Mouse (Mus musculus) liver, postnatal 0 days (tissue): ENCODE data around the gene Lpcat3. TPM values are rescaled to one million over a fixed set of nuclear protein-coding genes. Genes with fewer than 3 reads are reported as not detected.

ENCODE experiments used
- ATAC-seq: fragments of 200-750 bp; cut with Nextera tagmentation; 2 replicates; pipeline ENCODE4 v1.8.0; 2017; ENCODE audit warnings: mild to moderate bottlenecking, moderate library complexity
- DNase-seq: peaks from one replicate; pipeline ENCODE4 v3.0.0-alpha.2; 2016
- H3K27ac ChIP-seq: fragments of 300-500 bp; sonication (generic); 2 replicates; pipeline ENCODE4 v1.5.1; 2014; ENCODE audit warnings: antibody characterized with exemption, moderate library complexity, mild to moderate bottlenecking, low read depth
- H3K27me3 ChIP-seq: fragments of 300-500 bp; sonication (generic); 2 replicates; pipeline ENCODE4 v1.6.1; 2014; ENCODE audit warnings: low read length, control low read depth, mixed read lengths; ENCODE audit not compliant: insufficient read depth
- H3K36me3 ChIP-seq: fragments of 300-500 bp; sonication (generic); replicated peaks from 2 replicates; pipeline ENCODE4 v1.6.1; 2014; ENCODE audit warnings: mild to moderate bottlenecking, control low read depth, low read length, moderate library complexity, mixed read lengths; ENCODE audit not compliant: insufficient read depth
- H3K4me1 ChIP-seq: fragments of 300-500 bp; sonication (generic); 2 replicates; pipeline ENCODE4 v1.6.1; 2014; ENCODE audit warnings: antibody characterized with exemption, mild to moderate bottlenecking, control low read depth; ENCODE audit not compliant: insufficient read depth
- H3K4me2 ChIP-seq: fragments of 300-500 bp; sonication (generic); 2 replicates; pipeline ENCODE4 v1.6.1; 2014; ENCODE audit warnings: low read depth, mild to moderate bottlenecking, low read length, moderate library complexity, mixed read lengths
- H3K4me3 ChIP-seq: fragments of 300-500 bp; sonication (generic); 2 replicates; pipeline ENCODE4 v1.5.1; 2014; ENCODE audit warnings: low read depth, low read length
- H3K9ac ChIP-seq: fragments of 300-500 bp; sonication (generic); replicated peaks from 2 replicates; pipeline ENCODE4 v1.6.1; 2014; ENCODE audit warnings: mild to moderate bottlenecking, moderate library complexity
- H3K9me3 ChIP-seq: fragments of 300-500 bp; sonication (generic); 2 replicates; pipeline ENCODE4 v1.6.1; 2016; ENCODE audit warnings: mild to moderate bottlenecking, control low read depth, low read length, mixed read lengths
- CTCF ChIP-seq: sonication (generic); IDR thresholded peaks from 2 replicates; pipeline ENCODE4 v1.5.1; 2016; ENCODE audit warnings: antibody characterized with exemption, low read depth
- EP300 ChIP-seq: IDR thresholded peaks from 2 replicates; pipeline ENCODE4 v1.6.1; 2016; ENCODE audit warnings: antibody characterized with exemption, low read depth, mild to moderate bottlenecking
- WGBS: fragments of 180-500 bp; shearing (Covaris S2); extraction: QIAGEN DNeasy Blood & Tissue Kit; methylation state at CpG from one replicate; pipeline ENCODE4 v1.1.7; 2014; ENCODE audit not compliant: insufficient replicate concordance; 5-methylcytosine and 5-hydroxymethylcytosine counted together
- microRNA counts: library from miRNA; unstranded; fragments of <30 nt; microRNA quantifications from one replicate; lab custom pipeline; 2015
- microRNA-seq: library from miRNA; unstranded; fragments of <30 nt; microRNA quantifications from one replicate; pipeline ENCODE4, GENCODE M21; 2016
- polyA plus RNA-seq: library from polyadenylated mRNA; unstranded; fragments of >200 nt; fragmentation: Nextera tagmentation; extraction: Ambion mirVana; gene quantifications from 2 replicates; pipeline ENCODE4 v1.2.1, GENCODE M21; 2015

Lpcat3 gene
- polyA plus RNA-seq, 1 experiment from 2014 or later, result 68.7 TPM

DNA sequence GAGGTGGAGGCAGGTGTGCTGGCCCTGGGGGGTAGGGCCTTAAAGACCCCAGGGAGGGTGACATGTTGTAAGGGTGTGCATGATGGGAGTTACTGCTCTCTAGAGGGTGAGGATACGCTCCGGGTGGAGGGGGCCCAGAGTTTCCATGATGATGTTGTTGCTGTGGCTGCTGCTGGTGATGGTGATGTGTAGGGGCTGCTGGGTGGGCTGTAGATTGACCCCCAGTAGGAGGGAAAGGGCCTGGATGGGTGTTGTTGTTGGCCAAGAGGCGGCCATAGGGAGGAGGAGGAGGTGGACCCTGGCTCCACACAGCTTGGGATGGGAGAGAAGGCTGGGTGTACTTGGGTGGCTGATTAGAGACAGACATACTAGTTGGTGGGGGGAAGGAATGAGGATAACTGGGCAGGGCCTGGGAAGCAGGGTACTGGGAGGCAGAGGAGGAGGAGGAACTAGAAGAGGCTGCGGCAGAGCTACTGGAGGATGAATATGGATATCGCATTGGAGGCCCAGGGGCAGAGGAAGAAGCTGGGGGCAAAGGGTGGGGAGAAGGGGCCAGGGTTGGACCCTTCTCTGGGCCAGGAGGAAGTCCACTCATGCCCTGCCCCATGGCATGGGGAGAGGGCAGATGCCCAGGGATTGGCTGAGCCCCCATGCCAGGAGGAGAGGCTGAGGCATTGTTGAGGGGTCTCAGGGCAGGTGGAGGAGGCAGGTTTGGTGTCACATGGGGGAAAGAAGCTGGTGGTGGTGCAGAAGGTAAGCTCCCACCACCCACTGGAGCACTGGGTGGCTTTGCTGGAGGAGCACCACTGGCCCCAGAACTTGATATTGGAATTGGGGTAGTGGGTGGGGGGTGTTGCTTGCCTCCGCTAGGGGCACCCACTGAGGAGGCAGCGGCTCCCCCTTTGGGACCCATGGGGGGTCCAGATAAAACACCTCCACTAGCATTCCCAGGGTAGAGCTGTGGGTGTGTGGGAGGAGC is 84.1 kb downstream of the Lpcat3 start:
- H3K4me3 ChIP-seq, result no peak overlapping the region; the same call in 1 of the 2 replicates
- no peak overlapping the region for H3K27ac ChIP-seq
- no peaks in the 10 kb centered on the region for H3K27me3 ChIP-seq
- peaks cover 9% of the 10 kb centered on the region for H3K36me3 ChIP-seq
- H3K4me1 ChIP-seq, result peaks cover 19% of the 10 kb centered on the region
- peak overlapping the region; percentile 96 for H3K4me2 ChIP-seq
- no peak for ATAC-seq
- no peak for DNase-seq
- no peaks in the 10 kb centered on the region for H3K9me3 ChIP-seq
- H3K9ac ChIP-seq, result peak overlapping the region; percentile 82
- TF ChIP-seq CTCF, result no peak
- TF ChIP-seq EP300, result no peak
- 82% methylated on average over 7 of the region's 7 CpGs for WGBS

DNA sequence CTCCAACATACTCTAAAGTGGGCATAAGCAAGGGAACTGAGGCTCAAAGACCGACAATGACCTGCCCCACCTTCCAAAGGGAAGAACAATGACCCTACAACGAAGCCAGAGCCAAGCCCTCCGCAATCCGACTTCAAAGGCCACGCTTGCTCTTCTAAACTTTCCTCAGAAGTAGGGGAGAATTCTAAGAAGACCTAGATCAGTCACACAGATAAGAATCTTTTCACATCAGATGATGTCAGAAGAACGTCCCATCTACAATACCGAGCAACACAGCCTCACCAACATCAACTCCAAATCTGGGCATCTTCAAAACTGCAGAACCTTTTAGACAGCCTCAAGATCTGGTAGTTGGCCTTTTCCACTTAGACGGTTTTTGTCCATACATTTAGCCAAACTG is 87.6 kb downstream of the Lpcat3 start:
- DNase-seq, result no peak
- 77% methylated on average over 8 of the region's 8 CpGs for WGBS

GRCm38 (mm10) chr6:124753861-124754260 is 91.0 kb downstream of the Lpcat3 start:
- H3K9ac ChIP-seq, result no peak overlapping the region
- 77% methylated on average over 2 of the region's 2 CpGs for WGBS
- no peak for DNase-seq
- H3K4me1 ChIP-seq, result peaks cover 26% of the 10 kb centered on the region
- no peaks in the 10 kb centered on the region for H3K9me3 ChIP-seq
- H3K4me2 ChIP-seq, result no peak overlapping the region
- ATAC-seq, result no peak
- H3K27ac ChIP-seq, result no peak overlapping the region
- H3K36me3 ChIP-seq, result peaks cover 4% of the 10 kb centered on the region; the same call in 1 of the 2 replicates
- H3K27me3 ChIP-seq, result peaks cover 22% of the 10 kb centered on the region
- no peak overlapping the region for H3K4me3 ChIP-seq
- TF ChIP-seq CTCF, result no peak

More for the DNA sequence above, 87.6 kb downstream of the Lpcat3 start:
- Histone ChIP-seq H3K9ac (no peak overlapping the region), H3K4me1 (peaks cover 19% of the 10 kb centered on the region), H3K4me2 (no peak overlapping the region), H3K27ac (no peak overlapping the region), H3K9me3 (no peaks in the 10 kb centered on the region), H3K4me3 (no peak overlapping the region), H3K27me3 (peaks cover 5% of the 10 kb centered on the region; the same call in 1 of the 2 replicates), H3K36me3 (peaks cover 4% of the 10 kb centered on the region)
- no peak for TF ChIP-seq CTCF
- TF ChIP-seq EP300, result no peak
- no peak for ATAC-seq

MicroRNA genes within 50 kb of the gene (microRNA counts, 519-probe panel; counts per million panel counts)
- microRNA mmu-miR-141 (lab: Ali Mortazavi, UCI) (not detected), microRNA mmu-miR-200c (lab: Ali Mortazavi, UCI) (662 counts per million, percentile 4 among the panel's probes with 10 or more counts)

Small RNA genes within 50 kb of the gene (microRNA-seq; reads per million reads assigned to microRNA genes)
- 66.5 reads per million, percentile 39 among the genes with 10 or more reads in this experiment for gene Mir141
- 487 reads per million, percentile 62 among the genes with 10 or more reads in this experiment for gene Mir200c

Other genes starting within 250 kb of the Lpcat3 start
- 31.6 and 32.5 TPM in 2 replicates for gene Pex5, start 248.0 kb upstream of the Lpcat3 start, polyA plus RNA-seq
- gene Clstn3, start 198.2 kb upstream of the Lpcat3 start, polyA plus RNA-seq, result 1.8 TPM in 2 replicates
- 31.1 and 36.2 TPM in 2 replicates for gene C1rl, start 169.9 kb upstream of the Lpcat3 start, polyA plus RNA-seq
- gene C1ra, start 150.6 kb upstream of the Lpcat3 start, polyA plus RNA-seq, result 63.0 and 65.0 TPM in 2 replicates
- 118 and 130 TPM in 2 replicates for gene C1s1, start 120.7 kb upstream of the Lpcat3 start, polyA plus RNA-seq
- not detected in 2 replicates for gene C1rb, start 92.7 kb upstream of the Lpcat3 start, polyA plus RNA-seq
- 0.04 TPM in 1 of 2 replicates, not detected in the other for gene C1s2, start 26.9 kb upstream of the Lpcat3 start, polyA plus RNA-seq
- 93.2 and 96.9 TPM in 2 replicates for gene Emg1, start 49.2 kb downstream of the Lpcat3 start, polyA plus RNA-seq
- 308 and 318 TPM in 2 replicates for gene Phb2, start 49.3 kb downstream of the Lpcat3 start, polyA plus RNA-seq
- gene Ptpn6, start 75.7 kb downstream of the Lpcat3 start, polyA plus RNA-seq, result 39.2 and 45.1 TPM in 2 replicates
- gene Grcc10, start 78.3 kb downstream of the Lpcat3 start, polyA plus RNA-seq, result 148 and 157 TPM in 2 replicates
- gene Gm45234, start 93.0 kb downstream of the Lpcat3 start, polyA plus RNA-seq, result not detected in 2 replicates
- gene Atn1, start 93.5 kb downstream of the Lpcat3 start, polyA plus RNA-seq, result 1.8 and 1.9 TPM in 2 replicates
- 0.20 and 0.27 TPM in 2 replicates for gene Eno2, start 106.6 kb downstream of the Lpcat3 start, polyA plus RNA-seq
- gene Lrrc23, start 116.7 kb downstream of the Lpcat3 start, polyA plus RNA-seq, result 0.16 TPM in 1 of 2 replicates, not detected in the other
- 11.4 and 14.3 TPM in 2 replicates for gene Spsb2, start 145.6 kb downstream of the Lpcat3 start, polyA plus RNA-seq
- gene Tpi1, start 151.3 kb downstream of the Lpcat3 start, polyA plus RNA-seq, result 332 and 346 TPM in 2 replicates
- gene Usp5, start 166.5 kb downstream of the Lpcat3 start, polyA plus RNA-seq, result 32.2 and 36.6 TPM in 2 replicates
- gene Cdca3, start 166.5 kb downstream of the Lpcat3 start, polyA plus RNA-seq, result 96.4 and 98.3 TPM in 2 replicates
- 0.19 TPM in 1 of 2 replicates, not detected in the other for gene Gnb3, start 177.2 kb downstream of the Lpcat3 start, polyA plus RNA-seq
- gene P3h3, start 194.7 kb downstream of the Lpcat3 start, polyA plus RNA-seq, result 0.80 and 0.88 TPM in 2 replicates
- gene Gpr162, start 201.0 kb downstream of the Lpcat3 start, polyA plus RNA-seq, result 0.04 and 0.08 TPM in 2 replicates
- 0.14 and 0.24 TPM in 2 replicates for gene Cd4, start 225.2 kb downstream of the Lpcat3 start, polyA plus RNA-seq
- 0.33 and 0.40 TPM in 2 replicates for gene Lag3, start 248.7 kb downstream of the Lpcat3 start, polyA plus RNA-seq